Mouse (Mus musculus): ENCODE measurements around the gene Dpm3.

Dpm3 gene

GRCm38 (mm10) chr3:89298908-89299307 lies 39.8 kb downstream of the Dpm3 start:
- DNase-seq: no peak

- DNase-seq: peak; percentile 61 to 76
These were observed 40.3 kb downstream of the Dpm3 start for GRCm38 (mm10) chr3:89299499-89299898.

- peak in 1 of 2 experiments; percentile 74 for DNase-seq
These were observed 40.9 kb downstream of the Dpm3 start for GRCm38 (mm10) chr3:89300071-89300470.

GRCm38 (mm10) chr3:89300514-89300913 lies 41.4 kb downstream of the Dpm3 start:
- no peak for DNase-seq

GRCm38 (mm10) chr3:89304440-89304839 lies 45.3 kb downstream of the Dpm3 start:
- DNase-seq: no peak

- peak in 1 of 2 experiments; percentile 62 for DNase-seq
These were observed 45.9 kb downstream of the Dpm3 start for GRCm38 (mm10) chr3:89305105-89305504.

GRCm38 (mm10) chr3:89305551-89306325 lies 46.6 kb downstream of the Dpm3 start:
- DNase-seq: peak; percentile 61 to 72

GRCm38 (mm10) chr3:89308089-89308488 lies 48.9 kb downstream of the Dpm3 start:
- peak; percentile 75 to 83 for DNase-seq

- no peak for DNase-seq
These were observed 55.2 kb downstream of the Dpm3 start for GRCm38 (mm10) chr3:89314340-89314739.

GRCm38 (mm10) chr3:89314791-89315190 lies 55.6 kb downstream of the Dpm3 start:
- DNase-seq: peak in 1 of 2 experiments; percentile 45

GRCm38 (mm10) chr3:89315195-89315929 lies 56.2 kb downstream of the Dpm3 start:
- DNase-seq: peak; percentile 87 to 91

- peak in 1 of 2 experiments; percentile 51 for DNase-seq
These were observed 57.0 kb downstream of the Dpm3 start for GRCm38 (mm10) chr3:89315930-89316831.

All from kidney, postnatal 25 days (tissue).